Mouse (Mus musculus) gonadal fat pad, adult 2 months (tissue): ENCODE data around the gene Arhgef16. TPM values are rescaled to one million over a fixed set of nuclear protein-coding genes. Genes with fewer than 3 reads are reported as not detected.

ENCODE experiments used
- DNase-seq: peaks from one replicate; pipeline ENCODE4 v3.0.0-alpha.2; 2012; ENCODE audit warnings: low read depth
- polyA plus RNA-seq: library from polyadenylated mRNA; depleted of rRNA; stranded (reverse); fragments of >200 nt; gene quantifications from 2 replicates; pipeline ENCODE4 v1.2.3, GENCODE M21; 2012; rRNA removed

Gene Arhgef16
- 24.0 and 33.3 TPM in 2 replicates for polyA plus RNA-seq

DNA sequence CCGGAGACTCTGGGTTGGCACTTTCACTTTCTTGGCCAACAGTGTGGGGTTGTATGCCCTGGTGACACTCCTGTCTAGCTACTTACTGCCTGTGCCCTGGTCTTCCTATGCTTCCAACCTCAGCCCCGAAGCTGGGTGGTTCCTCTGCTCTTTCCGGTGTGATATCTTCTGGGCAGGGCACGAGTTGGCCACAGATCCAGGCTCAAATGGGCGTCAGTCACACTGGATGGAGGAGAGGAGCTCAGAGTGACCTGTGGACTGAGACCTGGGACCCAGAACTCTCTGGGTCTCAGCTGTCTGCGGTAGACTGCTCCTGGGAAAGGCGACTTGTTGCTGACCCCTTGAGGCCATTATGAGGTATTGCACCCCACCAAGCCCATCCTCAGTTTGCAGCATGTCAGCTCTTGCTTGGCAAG lies at the start of gene Arhgef16:
Gene Arhgef16, minus strand, starts transcription at position 211 of the 416 bp plus-strand sequence.
- no peak for DNase-seq

DNA sequence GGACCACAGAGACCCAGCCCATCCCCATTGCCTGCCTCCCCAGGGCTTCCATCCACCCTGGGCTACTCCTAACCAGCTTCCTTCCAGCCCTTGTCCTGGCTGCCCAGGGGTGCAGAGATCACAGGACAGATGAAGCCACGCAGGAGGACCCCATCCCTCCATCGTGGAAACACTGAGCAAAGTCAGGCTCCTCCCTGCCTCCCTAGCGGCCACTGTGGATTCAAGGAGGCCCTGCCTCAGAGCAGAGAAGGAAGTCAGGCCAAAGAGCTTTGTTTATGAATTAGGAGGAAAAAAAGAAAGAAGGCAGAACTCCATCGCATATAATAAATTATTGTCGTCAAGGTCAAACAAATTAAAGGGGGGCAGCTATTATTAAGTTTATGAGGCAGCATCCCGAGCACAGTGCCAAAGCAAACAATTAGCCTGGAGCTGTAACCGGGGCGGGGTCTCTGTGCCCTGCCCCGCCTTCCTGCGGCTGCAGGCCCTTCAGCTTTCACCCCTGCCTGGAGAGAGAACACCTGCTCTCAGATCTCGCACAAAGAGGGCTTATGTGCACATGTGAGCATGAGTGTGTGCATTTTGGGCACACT lies 46.8 kb upstream of the Arhgef16 start:
- no peak for DNase-seq

DNA sequence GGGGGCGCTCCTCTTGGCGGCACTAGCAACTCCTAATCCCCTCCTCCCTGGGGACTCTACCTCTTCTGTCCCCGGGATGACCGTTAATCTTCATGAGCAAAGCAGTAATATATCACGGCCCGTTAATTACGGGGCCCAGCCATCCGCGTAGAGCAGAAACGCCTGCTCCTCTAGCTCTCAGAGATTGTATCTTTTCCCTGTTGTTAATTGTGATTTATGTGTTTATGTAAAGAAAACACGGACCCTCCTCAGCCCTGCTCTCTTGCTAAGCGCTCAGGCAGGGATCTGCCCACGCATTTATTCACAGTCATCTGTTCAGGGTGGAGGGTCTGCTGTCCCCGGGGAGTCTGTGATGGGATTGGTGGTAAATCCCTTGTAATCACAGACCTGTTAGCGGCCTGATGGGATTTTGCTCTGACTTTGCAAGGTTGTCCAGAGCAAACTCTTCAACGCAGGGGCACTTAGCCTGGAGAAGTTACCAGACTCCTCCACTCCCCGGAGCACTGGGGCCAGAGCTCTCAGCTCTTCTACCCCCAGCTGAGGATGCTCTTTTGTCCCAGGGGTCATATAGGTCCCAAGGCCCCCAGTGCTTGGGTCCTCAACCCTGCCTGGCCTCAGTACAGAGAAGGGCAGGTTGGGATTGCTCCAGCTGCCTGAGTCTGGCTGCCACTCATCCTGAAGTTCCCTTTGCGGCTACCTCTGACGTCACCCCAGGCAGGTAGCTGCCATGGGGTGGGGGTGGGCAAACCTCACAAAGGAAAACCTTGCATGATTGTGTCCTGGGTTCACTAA lies 45.5 kb upstream of the Arhgef16 start:
- no peak for DNase-seq

DNA sequence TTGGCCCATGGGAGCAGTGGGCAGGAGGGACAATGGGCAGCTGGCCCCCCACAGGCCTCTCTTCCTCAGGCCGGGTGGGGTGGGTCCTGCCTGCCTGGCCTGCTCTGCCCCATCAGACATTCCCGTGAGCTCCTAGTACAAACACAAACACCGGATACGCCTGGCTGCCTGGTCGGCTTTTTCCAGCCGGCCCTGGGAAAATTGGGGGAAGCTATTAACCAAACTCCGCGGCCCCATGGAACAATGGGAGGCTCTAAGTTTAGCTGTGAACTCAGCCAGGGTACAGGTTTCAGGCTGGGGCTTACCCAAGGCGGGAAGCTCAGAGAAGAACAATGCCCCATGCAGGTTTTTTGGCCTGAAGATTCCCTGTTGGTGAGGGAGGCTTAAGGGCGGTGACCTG lies 35.2 kb upstream of the Arhgef16 start:
- no peak for DNase-seq

DNA sequence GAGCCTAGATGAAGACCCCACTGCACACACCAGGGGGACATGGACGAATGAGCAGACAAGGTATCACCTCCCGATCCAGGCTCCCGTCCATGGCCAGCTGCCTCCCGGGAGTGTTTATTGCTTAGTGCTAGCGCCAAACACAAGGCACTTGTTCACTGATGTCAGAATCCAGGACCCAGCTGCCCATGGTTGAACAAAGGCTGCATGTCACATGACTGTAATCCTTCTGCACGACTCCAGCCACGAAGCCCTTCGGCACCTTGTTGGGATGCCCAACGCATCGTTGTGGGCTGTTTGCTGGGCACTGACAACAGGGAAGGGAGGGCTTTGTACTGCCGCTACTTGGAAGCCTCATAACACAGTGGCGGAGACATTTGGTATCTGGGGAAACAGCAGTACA lies 34.3 kb upstream of the Arhgef16 start, which contains the start of gene B230104I21Rik:
Gene B230104I21Rik, plus strand, starts transcription at position 367 of the 400 bp plus-strand sequence.
- no peak for DNase-seq

DNA sequence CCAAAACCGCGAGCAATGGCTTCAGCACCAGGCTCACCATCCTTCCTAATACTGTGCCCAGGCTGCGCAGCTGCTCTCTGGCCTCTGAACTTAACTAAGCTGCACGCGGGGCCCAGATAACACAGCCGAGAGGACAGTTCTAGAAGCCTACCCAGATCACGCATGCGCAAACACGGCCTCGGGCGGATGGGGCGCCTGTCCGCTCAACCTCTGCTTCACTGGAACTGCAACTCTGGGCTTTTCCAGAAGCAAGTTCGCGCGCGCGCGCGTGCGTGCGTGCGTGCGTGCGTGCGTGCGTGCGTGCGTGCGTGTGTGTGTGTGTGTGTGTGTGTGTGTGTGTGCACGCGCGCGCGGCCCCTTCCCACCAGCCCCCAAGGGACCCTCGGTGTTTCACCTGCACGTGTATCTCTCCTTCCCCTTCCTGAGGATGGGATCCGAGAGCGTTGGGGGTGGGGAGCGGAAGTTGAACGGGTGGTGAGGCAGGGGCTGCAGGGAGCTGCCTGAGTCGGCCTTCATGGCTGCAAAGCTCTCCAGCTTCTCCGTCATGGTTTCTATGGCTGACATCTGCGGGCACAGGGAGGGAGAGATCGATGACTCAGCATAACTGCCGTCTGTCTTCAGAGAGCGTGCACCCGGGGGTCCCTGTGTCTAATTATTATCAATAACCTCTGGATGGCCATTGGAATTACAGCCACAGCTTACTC lies 33.4 kb upstream of the Arhgef16 start:
- no peak for DNase-seq

DNA sequence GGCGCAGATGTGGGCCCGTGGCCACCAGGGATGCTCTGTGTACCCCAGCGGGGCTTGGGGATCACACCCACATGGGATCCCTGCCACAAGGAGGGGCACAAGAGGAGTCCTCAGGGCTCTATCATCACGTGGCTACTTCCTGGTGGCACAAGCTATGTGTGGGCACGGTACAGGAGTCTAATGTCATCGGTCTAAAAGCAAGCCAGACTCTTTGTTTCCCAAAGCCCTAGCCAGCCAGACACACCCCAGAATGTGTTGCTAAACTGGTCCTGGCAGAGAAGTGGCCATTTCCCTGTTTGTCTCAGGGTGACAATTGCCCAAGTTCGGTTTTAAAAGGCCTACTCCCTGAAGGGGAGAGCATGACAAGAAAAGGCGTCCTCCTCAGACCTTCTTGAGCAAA lies 31.8 kb upstream of the Arhgef16 start:
- no peak for DNase-seq

DNA sequence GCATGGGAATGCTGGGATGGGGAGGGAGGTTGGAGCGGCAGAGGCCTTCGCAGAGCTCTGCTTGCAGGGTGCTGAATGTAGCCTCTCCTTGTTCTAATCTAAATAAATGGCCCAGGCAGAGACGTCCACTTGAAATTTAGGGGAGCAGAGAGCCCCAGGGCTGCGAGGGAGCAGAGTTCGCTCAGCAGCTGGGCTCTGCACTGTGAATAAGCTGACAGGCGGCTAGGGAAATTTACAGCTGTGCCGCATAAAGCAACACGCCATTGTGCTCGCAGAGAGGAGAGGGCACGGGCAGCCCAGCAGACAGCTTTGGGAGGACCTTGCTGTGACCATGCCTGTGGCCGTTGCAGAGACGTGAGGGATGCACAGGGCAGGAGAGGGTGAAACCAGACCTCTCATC lies 29.8 kb upstream of the Arhgef16 start:
- DNase-seq: no peak

DNA sequence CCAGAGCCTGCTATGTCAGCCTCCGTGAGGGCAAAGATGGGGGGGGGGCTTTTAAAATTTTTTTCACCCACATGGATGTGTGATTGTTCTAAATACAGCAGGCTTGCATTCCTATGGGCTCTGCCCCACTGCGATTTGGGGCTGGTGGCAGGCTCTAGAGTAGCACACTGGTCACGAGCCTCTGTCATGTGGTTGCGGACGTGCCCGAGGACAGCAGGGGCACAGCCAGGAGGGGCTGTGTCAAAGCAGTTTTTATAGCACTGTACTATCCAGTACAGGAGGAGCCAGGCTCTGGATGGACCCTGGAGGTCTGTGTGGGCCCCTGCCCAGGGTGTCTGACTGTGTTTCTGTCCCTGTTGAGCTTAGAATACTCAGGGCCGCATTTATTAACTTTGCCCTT lies 28.5 kb upstream of the Arhgef16 start:
- DNase-seq: no peak

DNA sequence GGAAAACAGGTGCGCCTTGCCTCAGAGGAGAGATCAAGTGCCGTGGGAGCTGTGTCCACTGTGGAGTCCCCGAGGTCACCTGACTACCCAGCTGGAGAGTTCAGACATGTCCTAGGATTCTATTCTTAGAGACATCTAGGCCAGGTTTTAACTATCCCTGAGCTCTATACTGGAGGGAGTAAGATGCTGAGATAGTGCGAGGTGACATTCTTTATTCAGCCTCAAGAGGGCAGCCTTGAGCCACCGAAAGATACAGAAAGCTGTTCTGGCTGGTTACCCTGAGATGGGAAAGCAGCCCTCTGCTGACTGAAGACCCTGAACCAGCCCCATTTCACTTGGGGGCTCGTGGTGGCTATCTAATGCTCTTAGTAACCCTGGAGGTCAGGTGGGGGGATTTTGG lies 27.4 kb upstream of the Arhgef16 start:
- DNase-seq: no peak

DNA sequence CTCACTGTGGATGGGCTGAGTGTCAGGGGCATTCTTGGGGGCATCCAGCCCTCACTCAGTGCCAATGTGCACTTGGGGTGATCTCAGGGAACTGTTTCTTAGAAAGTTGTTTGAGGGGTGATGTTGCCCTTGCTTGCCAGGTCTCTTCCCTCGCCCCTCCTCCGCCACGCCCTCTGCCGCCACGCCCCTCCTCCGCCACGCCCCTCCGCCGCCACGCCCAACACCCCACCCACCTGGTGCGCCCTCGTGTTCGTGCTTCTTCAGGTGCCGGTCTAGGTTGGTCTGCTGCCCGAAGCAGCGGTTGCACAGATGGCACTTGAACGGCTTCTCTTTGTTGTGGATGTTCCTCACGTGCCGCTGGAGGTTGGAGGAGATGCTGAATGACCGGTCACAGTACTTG lies 27.0 kb upstream of the Arhgef16 start:
- no peak for DNase-seq

DNA sequence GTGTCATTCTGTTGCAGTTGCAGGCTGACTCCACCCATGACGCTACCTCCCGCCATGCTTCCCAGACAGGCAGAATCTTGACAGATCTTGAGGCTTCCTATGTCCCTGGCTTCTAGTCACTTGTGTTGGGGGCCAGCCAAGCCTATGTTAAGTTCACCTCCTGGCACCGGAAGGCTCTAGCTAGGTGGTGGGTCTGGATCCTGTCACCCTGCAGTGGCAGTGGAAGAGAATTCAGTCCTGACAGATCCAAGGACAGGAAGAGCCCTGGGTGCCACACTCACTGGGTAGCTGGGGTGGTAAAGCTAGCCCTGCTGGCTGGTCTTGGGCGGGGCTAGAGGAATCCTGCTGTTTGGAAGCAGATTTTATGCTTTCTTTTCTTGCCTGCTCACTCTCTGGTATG lies 23.9 kb upstream of the Arhgef16 start:
- no peak for DNase-seq

DNA sequence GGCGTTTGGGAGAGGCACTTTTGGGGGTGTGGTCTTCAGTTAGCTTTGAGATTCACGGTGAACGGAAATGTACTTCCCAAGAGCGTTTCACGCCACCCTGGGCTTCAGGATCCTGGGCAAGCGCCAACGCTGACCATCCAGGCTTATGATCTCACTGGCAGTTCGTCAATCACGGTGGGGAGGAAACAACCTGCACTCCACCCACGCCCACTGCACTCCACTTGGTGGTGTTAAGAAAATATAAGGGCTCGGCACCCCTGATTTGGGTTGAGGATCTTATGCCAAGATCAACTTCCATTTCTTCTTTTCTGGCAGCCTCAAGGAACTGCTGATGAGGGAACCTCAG lies 12.1 kb upstream of the Arhgef16 start:
- DNase-seq: no peak

DNA sequence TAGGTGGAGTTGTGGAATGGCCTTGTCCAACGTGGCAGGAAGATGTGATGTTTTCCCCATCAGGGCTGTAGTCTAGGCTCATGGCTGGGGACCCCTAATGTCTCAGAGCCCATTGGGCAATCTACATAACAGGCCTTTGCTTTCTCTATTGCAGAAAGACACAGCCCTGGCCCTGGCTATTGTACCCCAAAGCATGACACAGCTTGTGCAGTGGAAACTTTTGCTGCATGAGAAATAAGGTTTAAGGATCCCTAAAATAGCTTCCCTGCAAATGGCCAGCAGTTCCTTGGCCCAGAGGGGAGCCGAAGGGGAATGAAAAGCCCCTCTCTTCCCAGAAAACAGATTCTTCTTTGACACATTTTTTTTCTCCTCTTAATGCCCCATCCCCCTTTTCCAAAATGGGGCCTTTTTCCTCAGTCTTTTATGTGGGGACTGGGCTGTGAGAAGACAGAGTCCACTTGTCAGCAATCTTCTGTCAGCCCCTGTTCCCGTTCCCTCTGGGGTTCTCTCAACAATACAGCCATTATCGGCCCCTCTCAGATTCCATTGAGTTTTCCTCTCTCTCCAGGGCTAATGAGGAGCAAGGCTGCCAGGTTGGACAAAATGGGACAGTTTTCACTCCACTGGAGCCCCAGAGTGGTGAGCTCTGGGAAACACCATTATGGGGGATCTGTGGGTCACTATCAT lies 11.6 kb upstream of the Arhgef16 start:
- no peak for DNase-seq

DNA sequence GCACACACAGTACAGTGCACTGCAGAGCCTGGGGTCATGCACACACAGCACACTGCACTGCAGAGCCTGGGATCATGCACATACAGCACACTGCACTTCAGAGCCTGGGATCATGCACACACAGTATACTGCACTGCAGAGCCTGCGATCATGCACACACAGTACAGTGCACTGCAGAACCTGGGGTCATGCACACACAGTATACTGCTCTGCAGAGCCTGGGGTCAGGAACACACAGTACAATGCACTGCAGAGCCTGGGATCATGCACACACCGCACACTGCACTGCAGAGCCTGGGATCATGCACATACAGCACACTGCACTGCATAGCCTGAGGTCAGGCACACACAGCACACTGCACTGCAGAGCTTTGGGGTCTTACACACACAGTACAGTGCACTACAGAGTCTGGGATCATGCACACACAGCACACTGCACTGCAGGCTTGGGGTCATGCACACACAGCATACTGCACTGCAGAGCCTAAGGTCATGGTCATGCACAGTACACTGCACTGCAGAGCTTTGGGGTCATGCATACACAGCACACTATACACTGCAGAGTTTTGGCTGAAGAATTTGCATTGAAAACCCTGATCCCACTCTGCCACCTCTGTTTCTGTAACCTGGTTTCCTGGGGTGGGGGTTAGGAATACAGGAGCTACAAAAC lies 10.8 kb upstream of the Arhgef16 start:
- no peak for DNase-seq

DNA sequence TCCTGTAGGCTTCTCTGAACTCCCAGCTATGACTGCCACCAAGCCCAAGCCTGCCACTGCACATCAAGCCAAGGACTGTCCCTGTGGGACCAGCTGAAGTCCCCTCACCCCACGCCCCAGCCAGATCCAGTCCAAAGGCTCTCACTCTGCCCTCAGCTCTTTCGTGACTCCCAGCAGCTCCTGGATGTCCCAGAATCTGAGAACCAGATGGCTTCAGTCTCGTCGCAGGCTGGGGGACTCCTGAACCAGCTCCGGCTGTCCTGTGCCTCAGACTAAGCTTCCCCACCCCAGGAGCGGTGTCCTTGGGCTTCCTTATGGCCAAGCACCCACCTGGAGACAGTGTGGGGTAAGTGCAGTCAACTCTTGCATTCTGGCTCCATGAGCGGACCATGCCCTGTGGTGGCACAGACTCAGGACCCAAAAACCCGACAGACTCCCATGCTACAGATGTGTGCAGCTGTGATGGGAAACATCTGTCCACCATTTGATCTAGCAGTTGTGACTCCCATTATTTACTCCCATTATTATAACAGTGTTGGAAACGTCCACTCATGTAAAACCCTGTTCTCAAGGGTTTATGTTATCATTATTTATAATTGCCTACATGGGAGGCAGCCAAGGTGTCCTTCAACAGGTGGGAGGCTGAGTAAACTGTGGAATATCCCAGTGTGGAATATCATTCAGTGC lies 9.2 kb upstream of the Arhgef16 start:
- no peak for DNase-seq

DNA sequence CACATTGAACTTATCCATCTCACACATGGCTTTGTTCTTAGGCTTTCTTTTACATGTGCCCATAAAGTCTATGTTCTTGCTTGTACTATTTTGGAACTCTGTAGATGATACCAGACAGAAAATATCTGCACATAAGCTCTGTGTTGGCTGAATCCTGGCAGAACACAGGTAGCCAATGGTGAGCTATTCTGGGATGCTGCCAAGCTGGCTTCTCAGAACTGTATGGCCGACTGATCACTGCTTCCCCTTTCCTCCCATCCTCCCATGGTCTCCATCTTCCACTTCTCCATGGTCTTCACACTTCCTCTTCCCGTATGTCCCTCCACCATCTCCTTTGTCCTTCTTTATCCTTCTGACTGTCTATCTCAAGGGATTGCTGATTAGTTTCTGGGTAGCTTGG lies 7.7 kb upstream of the Arhgef16 start:
- no peak for DNase-seq

DNA sequence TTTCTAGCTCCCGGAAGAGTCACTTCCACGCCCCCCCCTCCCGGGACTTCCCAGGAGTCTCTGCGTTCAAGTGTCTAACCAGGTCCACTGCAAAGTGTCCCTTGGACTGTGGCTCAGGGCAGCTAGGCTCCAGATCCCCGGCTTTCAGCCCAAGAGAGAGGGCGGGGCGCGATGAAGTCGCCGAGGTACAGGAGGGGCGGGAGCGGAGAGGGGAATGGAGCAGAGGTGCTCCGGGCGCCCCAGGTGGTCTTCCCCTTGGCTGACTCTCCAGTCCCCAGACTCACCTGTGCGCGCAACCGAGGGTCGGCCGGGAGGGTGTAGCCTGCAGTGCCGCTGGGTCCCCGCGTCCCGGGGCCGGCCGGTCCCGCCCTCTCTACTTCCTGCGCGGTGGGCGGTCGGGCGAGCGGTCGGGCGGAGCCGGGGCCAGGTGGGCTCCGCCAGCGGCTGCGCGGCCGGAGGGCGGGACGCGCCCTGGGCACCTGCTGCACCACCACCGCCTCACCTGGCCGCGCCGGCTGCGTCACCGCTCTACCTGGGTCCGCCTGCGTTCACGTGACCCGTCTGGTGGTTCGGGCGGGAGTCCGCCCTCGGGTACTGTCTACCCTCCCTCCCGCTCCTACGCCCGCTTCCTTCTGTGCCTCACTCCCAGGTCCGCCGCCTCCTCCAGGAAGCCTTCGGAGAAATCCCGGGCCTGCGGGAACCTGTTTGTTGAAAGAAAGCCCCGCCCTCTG lies 1.8 kb downstream of the Arhgef16 start:
- DNase-seq: no peak

DNA sequence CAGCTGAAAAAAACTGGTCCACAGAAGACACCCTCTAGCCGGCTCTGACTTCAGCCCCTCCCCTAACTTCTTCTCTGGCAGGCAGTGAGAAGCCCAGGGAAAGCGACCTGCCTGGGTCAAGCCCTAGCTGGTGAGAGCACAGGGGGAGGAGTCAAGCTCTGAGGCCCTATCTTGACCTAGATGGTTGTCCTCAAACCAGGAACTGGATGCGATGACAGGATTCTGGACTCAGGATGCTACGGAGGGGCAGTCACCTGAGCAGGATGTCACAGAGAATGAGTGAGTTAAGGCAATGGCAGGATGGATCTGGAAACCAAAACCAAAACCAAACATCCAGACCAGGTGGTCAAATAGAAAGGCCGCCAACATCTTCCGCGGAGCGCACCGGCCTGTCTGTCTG lies 3.7 kb downstream of the Arhgef16 start:
- DNase-seq: no peak

DNA sequence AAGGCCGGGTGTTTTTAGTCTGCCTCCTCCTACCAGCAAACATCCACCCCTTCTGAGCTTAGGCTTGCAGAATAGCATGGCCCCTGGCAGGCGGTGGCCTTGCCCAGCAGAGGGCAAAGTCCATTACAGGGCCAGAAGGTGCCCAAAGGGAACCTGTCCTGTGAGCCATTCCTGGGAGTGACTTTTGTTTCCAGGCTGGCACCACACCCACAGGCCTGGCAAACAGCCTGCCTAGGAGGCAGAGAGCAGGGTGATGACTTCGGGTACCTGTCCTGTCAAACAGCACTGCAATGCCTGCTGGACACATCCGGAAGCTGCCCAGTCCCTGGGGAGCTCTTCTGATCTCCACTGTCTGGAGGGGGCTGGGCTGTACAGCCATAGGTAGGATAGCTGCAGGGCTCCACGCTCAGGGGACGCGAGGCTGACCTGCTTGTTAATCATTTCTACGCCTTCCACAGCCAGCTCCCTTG lies 7.2 kb downstream of the Arhgef16 start:
- DNase-seq: no peak
